In the genomic region with DNA sequence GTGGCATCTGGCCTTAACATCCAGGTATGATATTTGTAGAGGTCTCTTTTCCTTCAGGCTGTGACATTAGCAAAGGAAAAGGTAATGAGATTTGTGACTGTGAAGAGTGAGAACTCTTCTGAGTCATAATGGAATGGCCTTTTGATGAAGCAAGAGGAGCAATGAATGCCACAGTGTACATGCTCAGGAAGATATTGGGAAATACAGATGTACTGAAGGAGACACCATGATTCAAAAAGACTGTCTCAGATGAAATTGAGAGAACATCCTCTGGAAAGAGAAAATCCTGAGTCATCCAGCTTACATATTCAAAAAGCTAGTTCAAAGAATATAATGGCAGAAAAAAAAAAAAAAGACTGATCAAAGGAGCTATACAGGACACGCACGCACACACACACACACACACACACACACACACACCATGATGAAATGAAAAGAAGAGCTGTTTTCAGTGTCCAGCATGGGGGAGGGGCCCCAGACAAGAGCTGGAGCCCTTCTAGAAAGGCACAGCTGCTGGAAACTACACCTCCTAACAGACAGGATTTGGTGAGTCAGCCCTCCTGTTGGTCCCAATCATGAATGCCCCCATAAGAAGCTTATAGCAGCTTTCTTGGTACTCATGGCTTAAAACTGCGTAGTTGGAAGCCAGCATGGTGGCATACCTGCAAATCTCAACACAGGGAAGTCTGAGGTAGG, we compare ENCODE assay signal across 11 mouse cellular contexts.
A peak's percentile ranks its signal among the peaks of the same experiment; 100 is the strongest.
DNase-seq lines count a peak whose midpoint lies in the region; ATAC-seq and TF ChIP-seq lines count a peak whose summit lies in the region.
"Had no signal": no experiment of that assay in that cellular context is flagged by ENCODE, and none has a peak within 500 bp of the region (broad histone marks: within the 10 kb centered on the region; RNA-seq: fewer than 3 reads in every experiment).

No protein-coding gene starts in this region.

- H3K36me3 ChIP-seq in kidney, embryonic 14.5 days (ENCODE audit: control insufficient read depth, insufficient read depth, low read length) = no peaks in the 10 kb centered on the region
- H3K36me3 ChIP-seq: liver, embryonic 12.5 days had no signal

- no peak overlapping the region for H3K4me3 ChIP-seq in gastrocnemius, adult 2 months
- H3K4me3 ChIP-seq in kidney, embryonic 14.5 days (ENCODE audit: low read length) = no peak overlapping the region
- H3K4me3 ChIP-seq: erythroblast, embryonic 14.5 days; liver, embryonic 12.5 days had no signal

- no peaks in the 10 kb centered on the region for H3K9me3 ChIP-seq in kidney, embryonic 14.5 days (ENCODE audit: control insufficient read depth, low read length)
- H3K9me3 ChIP-seq: liver, embryonic 12.5 days had no signal

- H3K9ac ChIP-seq in kidney, embryonic 14.5 days (ENCODE audit: low read depth, low read length) = no peak overlapping the region
- H3K9ac ChIP-seq: liver, embryonic 12.5 days had no signal

- H3K27ac ChIP-seq in gastrocnemius, adult 2 months = no peak overlapping the region
- H3K27ac ChIP-seq in kidney, embryonic 14.5 days (ENCODE audit: low read depth, low read length) = no peak overlapping the region
- H3K27ac ChIP-seq: liver, embryonic 12.5 days had no signal

- no peak for TF ChIP-seq CTCF in gastrocnemius, adult 2 months (IDR thresholded peaks at IDR 0.05)

- H3K4me2 ChIP-seq in kidney, embryonic 14.5 days (replicated peaks; ENCODE audit: low read depth, low read length) = no peak overlapping the region
- H3K4me2 ChIP-seq: liver, embryonic 12.5 days had no signal

- ATAC-seq in kidney, embryonic 14.5 days (ENCODE audit: low FRiP score, low TSS enrichment) = no peak
- ATAC-seq: liver, embryonic 12.5 days had no signal

- no peaks in the 10 kb centered on the region for H3K4me1 ChIP-seq in kidney, embryonic 14.5 days (ENCODE audit: control insufficient read depth, insufficient read depth, low read length)
- H3K4me1 ChIP-seq: liver, embryonic 12.5 days had no signal

- intact Hi-C loops in gastrocnemius, adult 2 months (cut with DNase I) = no loop called here

- no peaks in the 10 kb centered on the region for H3K27me3 ChIP-seq in kidney, embryonic 14.5 days (ENCODE audit: control insufficient read depth, insufficient read depth, low read length)
- H3K27me3 ChIP-seq: CH12.LX; liver, embryonic 12.5 days had no signal

- peak; percentile 11 for DNase-seq in layer of hippocampus, adult 11-12 months (ENCODE audit: low spot score)
- no peak for DNase-seq in layer of hippocampus, postnatal 14 days (ENCODE audit: low spot score in 2 of 2)
- peak; percentile 11 for DNase-seq in embryo, embryonic 10.5 days (ENCODE audit: low spot score)
- peak; percentile 10 to 33 for DNase-seq in layer of hippocampus, postnatal 10 days (ENCODE audit: low spot score in 2 of 2)
- DNase-seq in retina, postnatal 7 days (ENCODE audit: low read depth, low spot score) = peak; percentile 21
- no peak for DNase-seq in gastrocnemius, adult 2 months
- DNase-seq in ovary, postnatal 14 days (ENCODE audit: low spot score) = no peak

- 85% methylated on average over 3 of the region's 3 CpGs for WGBS in kidney, embryonic 14.5 days

Comparison
In these comparisons a context has a peak if more than half of its experiments do, and no peak if none do; other contexts are left out.
1. DNase-seq: peak in layer of hippocampus, adult 11-12 months (single experiment), embryo, embryonic 10.5 days (single experiment), layer of hippocampus, postnatal 10 days (2 of 2) and retina, postnatal 7 days (single experiment); none in layer of hippocampus, postnatal 14 days (0 of 2), gastrocnemius, adult 2 months (single experiment) and ovary, postnatal 14 days (single experiment).